Mouse (Mus musculus) intestine, postnatal 0 days (tissue): ENCODE data around the gene A230050P20Rik. TPM values are rescaled to one million over a fixed set of nuclear protein-coding genes. Genes with fewer than 3 reads are reported as not detected.
A peak's percentile ranks its signal among the peaks of the same experiment; 100 is the strongest.

Experiments
- ATAC-seq: fragments of 200-750 bp; cut with Nextera tagmentation; 2 replicates; pipeline ENCODE4 v1.8.0; 2017; ENCODE audit warnings: mild to moderate bottlenecking, moderate TSS enrichment, moderate library complexity
- H3K27ac ChIP-seq: fragments of 300-500 bp; sonication (generic); 2 replicates; pipeline ENCODE4 v1.5.1; 2014; ENCODE audit warnings: mild to moderate bottlenecking, low read depth, low read length, moderate library complexity
- H3K27me3 ChIP-seq: fragments of 300-500 bp; sonication (generic); replicated peaks from 2 replicates; pipeline ENCODE4 v1.6.1; 2014; ENCODE audit warnings: low read length, mixed read lengths; ENCODE audit not compliant: control insufficient read depth, insufficient read depth
- H3K36me3 ChIP-seq: fragments of 300-500 bp; sonication (generic); 2 replicates; pipeline ENCODE4 v1.6.1; 2014; ENCODE audit warnings: mild to moderate bottlenecking, moderate library complexity; ENCODE audit not compliant: control insufficient read depth, insufficient read depth
- H3K4me1 ChIP-seq: fragments of 300-500 bp; sonication (generic); replicated peaks from 2 replicates; pipeline ENCODE4 v1.6.1; 2014; ENCODE audit warnings: antibody characterized with exemption, low read length, mixed read lengths; ENCODE audit not compliant: control insufficient read depth, insufficient read depth
- H3K4me2 ChIP-seq: fragments of 300-500 bp; sonication (generic); replicated peaks from 2 replicates; pipeline ENCODE4 v1.6.1; 2014; ENCODE audit warnings: low read depth, mild to moderate bottlenecking, moderate library complexity
- H3K4me3 ChIP-seq: fragments of 300-500 bp; sonication (generic); 2 replicates; pipeline ENCODE4 v1.5.1; 2014; ENCODE audit warnings: low read depth, low read length
- H3K9ac ChIP-seq: fragments of 300-500 bp; sonication (generic); 2 replicates; pipeline ENCODE4 v1.6.1; 2014; ENCODE audit warnings: mild to moderate bottlenecking, low read depth, low read length
- H3K9me3 ChIP-seq: fragments of 300-500 bp; sonication (generic); 2 replicates; pipeline ENCODE4 v1.6.1; 2016; ENCODE audit warnings: mixed run types; ENCODE audit not compliant: control insufficient read depth
- CTCF ChIP-seq: sonication (generic); IDR thresholded peaks from 2 replicates; pipeline ENCODE4 v1.5.1; 2016; ENCODE audit warnings: low read depth, mild to moderate bottlenecking, control low read depth, antibody characterized with exemption, moderate library complexity
- WGBS: fragments of 180-500 bp; shearing (Covaris S2); extraction: QIAGEN DNeasy Blood & Tissue Kit; methylation state at CpG from one replicate; pipeline ENCODE4 v1.1.7; 2014; 5-methylcytosine and 5-hydroxymethylcytosine counted together
- polyA plus RNA-seq: library from polyadenylated mRNA; unstranded; fragments of >200 nt; fragmentation: Nextera tagmentation; extraction: Ambion mirVana; gene quantifications from 2 replicates; pipeline ENCODE4 v1.2.1, GENCODE M21; 2015

Gene A230050P20Rik
- 4.9 and 5.6 TPM in 2 replicates for polyA plus RNA-seq

GRCm38 (mm10) chr9:20868448-20869001 lies at the start of gene A230050P20Rik:
Gene A230050P20Rik (plus strand): TSS chr9:20868642.
- Histone ChIP-seq H3K27me3 (no peaks in the 10 kb centered on the region), H3K4me2 (peak within 1 kb of the TSS; percentile 90), H3K36me3 (peaks cover 18% of the 10 kb centered on the region), H3K27ac (no peak within 1 kb of the TSS), H3K9ac (peak within 1 kb of the TSS; percentile 56), H3K4me1 (no peaks in the 10 kb centered on the region), H3K9me3 (no peaks in the 10 kb centered on the region), H3K4me3 (peak within 1 kb of the TSS; percentile 70)
- no peak for TF ChIP-seq CTCF
- 6% methylated on average over 53 of the region's 53 CpGs for WGBS
- ATAC-seq: peak; percentile 48

- Histone ChIP-seq H3K36me3 (no peaks in the 10 kb centered on the region), H3K9me3 (no peaks in the 10 kb centered on the region), H3K27ac (no peak overlapping the region), H3K4me2 (no peak overlapping the region), H3K9ac (no peak overlapping the region), H3K4me1 (no peaks in the 10 kb centered on the region), H3K27me3 (no peaks in the 10 kb centered on the region), H3K4me3 (no peak overlapping the region)
- TF ChIP-seq CTCF: no peak
- 77% methylated on average over 5 of the region's 5 CpGs for WGBS
- no peak for ATAC-seq
Measured at GRCm38 (mm10) chr9:20820001-20820400, 48.4 kb upstream of the A230050P20Rik start.

GRCm38 (mm10) chr9:20822821-20823220 lies 45.6 kb upstream of the A230050P20Rik start:
- Histone ChIP-seq H3K9ac (no peak overlapping the region), H3K9me3 (no peaks in the 10 kb centered on the region), H3K27ac (no peak overlapping the region), H3K36me3 (no peaks in the 10 kb centered on the region), H3K4me2 (no peak overlapping the region), H3K27me3 (no peaks in the 10 kb centered on the region), H3K4me1 (no peaks in the 10 kb centered on the region), H3K4me3 (no peak overlapping the region)
- WGBS: 75% methylated on average over 3 of the region's 3 CpGs
- no peak for TF ChIP-seq CTCF
- no peak for ATAC-seq

GRCm38 (mm10) chr9:20825781-20826180 lies 42.7 kb upstream of the A230050P20Rik start:
- no peak overlapping the region for H3K4me2 ChIP-seq
- no peak for TF ChIP-seq CTCF
- H3K9me3 ChIP-seq: no peaks in the 10 kb centered on the region
- H3K4me1 ChIP-seq: no peaks in the 10 kb centered on the region
- no peak overlapping the region for H3K4me3 ChIP-seq
- no peaks in the 10 kb centered on the region; the same call in 1 of the 2 replicates for H3K27me3 ChIP-seq
- H3K36me3 ChIP-seq: no peaks in the 10 kb centered on the region
- no peak for ATAC-seq
- H3K9ac ChIP-seq: no peak overlapping the region
- H3K27ac ChIP-seq: no peak overlapping the region
- WGBS: 48% methylated on average over 5 of the region's 5 CpGs

GRCm38 (mm10) chr9:20828127-20828526 lies 40.3 kb upstream of the A230050P20Rik start:
- no peak overlapping the region for H3K9ac ChIP-seq
- no peaks in the 10 kb centered on the region for H3K4me1 ChIP-seq
- H3K4me2 ChIP-seq: no peak overlapping the region
- TF ChIP-seq CTCF: no peak
- WGBS: 87% methylated on average over 1 of the region's 1 CpGs
- H3K27me3 ChIP-seq: no peaks in the 10 kb centered on the region; the same call in 1 of the 2 replicates
- no peak overlapping the region for H3K27ac ChIP-seq
- no peaks in the 10 kb centered on the region for H3K36me3 ChIP-seq
- no peak overlapping the region for H3K4me3 ChIP-seq
- no peaks in the 10 kb centered on the region for H3K9me3 ChIP-seq
- no peak for ATAC-seq

GRCm38 (mm10) chr9:20830901-20831643 lies 37.4 kb upstream of the A230050P20Rik start:
- Histone ChIP-seq H3K4me1 (no peaks in the 10 kb centered on the region), H3K9me3 (no peaks in the 10 kb centered on the region), H3K4me2 (0 out of 2 replicates have a peak overlapping the region, but pooled peaks have one; percentile 10), H3K9ac (no peak overlapping the region), H3K4me3 (no peak overlapping the region), H3K27ac (no peak overlapping the region), H3K27me3 (no peaks in the 10 kb centered on the region; the same call in 1 of the 2 replicates), H3K36me3 (no peaks in the 10 kb centered on the region)
- peak; percentile 54; the same call in 1 of the 2 replicates for ATAC-seq
- 15% methylated on average over 19 of the region's 19 CpGs for WGBS
- peak; percentile 98 for TF ChIP-seq CTCF
